Mouse (Mus musculus) liver, embryonic 12.5 days (tissue): Measurements from ENCODE around the gene Ctnna3. TPM values are rescaled to one million over a fixed set of nuclear protein-coding genes. Genes with fewer than 3 reads are reported as not detected.

Source experiments
- ATAC-seq: fragments of 200-750 bp; cut with Nextera tagmentation; 2 replicates; pipeline ENCODE4 v1.8.0; 2017; ENCODE audit warnings: moderate number of reproducible peaks, mild to moderate bottlenecking, moderate library complexity
- H3K27ac ChIP-seq: fragments of 300-500 bp; sonication (generic); 2 replicates; pipeline ENCODE4 v1.5.1; 2016; ENCODE audit warnings: mild to moderate bottlenecking
- H3K27me3 ChIP-seq: fragments of 300-500 bp; sonication (generic); replicated peaks from 2 replicates; pipeline ENCODE4 v1.6.1; 2016; ENCODE audit warnings: mild to moderate bottlenecking, moderate library complexity
- H3K36me3 ChIP-seq: fragments of 300-500 bp; sonication (generic); 2 replicates; pipeline ENCODE4 v1.6.1; 2016; ENCODE audit warnings: mild to moderate bottlenecking, moderate library complexity
- H3K4me1 ChIP-seq: fragments of 300-500 bp; sonication (generic); 2 replicates; pipeline ENCODE4 v1.6.1; 2016
- H3K4me2 ChIP-seq: fragments of 300-500 bp; sonication (generic); 2 replicates; pipeline ENCODE4 v1.6.1; 2016; ENCODE audit warnings: mild to moderate bottlenecking, moderate library complexity
- H3K4me3 ChIP-seq: fragments of 300-500 bp; sonication (generic); 2 replicates; pipeline ENCODE4 v1.5.1; 2016; ENCODE audit warnings: mild to moderate bottlenecking, moderate library complexity
- H3K9ac ChIP-seq: fragments of 300-500 bp; sonication (generic); 2 replicates; pipeline ENCODE4 v1.6.1; 2016; ENCODE audit warnings: mild to moderate bottlenecking, moderate library complexity
- H3K9me3 ChIP-seq: fragments of 300-500 bp; sonication (generic); replicated peaks from 2 replicates; pipeline ENCODE4 v1.6.1; 2016; ENCODE audit warnings: mild to moderate bottlenecking, moderate library complexity
- WGBS: fragments of 180-500 bp; shearing (Covaris S2); methylation state at CpG from one replicate; pipeline ENCODE4 v1.1.7; 2016; ENCODE audit not compliant: insufficient replicate concordance; 5-methylcytosine and 5-hydroxymethylcytosine counted together
- polyA plus RNA-seq: library from polyadenylated mRNA; unstranded; fragments of >200 nt; fragmentation: Nextera tagmentation; extraction: Ambion mirVana; gene quantifications from 2 replicates; pipeline ENCODE4 v1.2.1, GENCODE M21; 2016

Ctnna3 gene
- polyA plus RNA-seq, 1 experiment from 2014 or later = 0.05 TPM

GRCm38 (mm10) chr10:63650307-63650706, 220.4 kb downstream of the Ctnna3 start:
- no peaks in the 10 kb centered on the region for H3K4me1 ChIP-seq
- no peaks in the 10 kb centered on the region for H3K9me3 ChIP-seq
- 75% methylated on average over 3 of the region's 3 CpGs for WGBS
- no peak overlapping the region for H3K27ac ChIP-seq
- H3K27me3 ChIP-seq = no peaks in the 10 kb centered on the region
- no peak for ATAC-seq
- no peak overlapping the region for H3K9ac ChIP-seq
- H3K4me2 ChIP-seq = no peak overlapping the region
- H3K4me3 ChIP-seq = no peak overlapping the region
- H3K36me3 ChIP-seq = no peaks in the 10 kb centered on the region

- Histone ChIP-seq H3K4me1 (no peaks in the 10 kb centered on the region), H3K9me3 (no peaks in the 10 kb centered on the region), H3K27ac (no peak overlapping the region), H3K4me2 (no peak overlapping the region), H3K9ac (no peak overlapping the region), H3K36me3 (no peaks in the 10 kb centered on the region), H3K27me3 (no peaks in the 10 kb centered on the region), H3K4me3 (no peak overlapping the region)
- WGBS = 75% methylated on average over 9 of the region's 9 CpGs
- no peak for ATAC-seq
Observed at GRCm38 (mm10) chr10:63652887-63653286, 223.0 kb downstream of the Ctnna3 start.

DNA sequence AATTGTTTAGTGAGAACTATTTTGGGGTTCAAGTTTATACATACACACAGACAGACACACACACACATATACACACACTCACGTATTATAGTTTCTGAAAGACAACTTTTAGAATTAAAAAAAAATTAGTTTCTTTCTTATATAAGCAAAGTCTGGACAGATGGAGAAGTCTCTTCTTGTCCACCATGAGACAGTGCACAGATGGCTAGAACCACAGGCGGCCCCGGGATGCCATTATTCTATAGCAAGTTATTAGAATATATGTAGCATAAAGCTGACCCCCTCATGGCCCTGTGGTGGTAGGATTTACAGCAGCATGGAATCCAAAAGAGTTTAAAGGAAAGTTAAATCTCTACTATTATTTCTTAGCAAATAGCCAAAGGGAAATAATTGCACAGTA, 223.7 kb downstream of the Ctnna3 start:
- H3K9me3 ChIP-seq = no peaks in the 10 kb centered on the region
- no peaks in the 10 kb centered on the region for H3K36me3 ChIP-seq
- H3K4me3 ChIP-seq = no peak overlapping the region
- H3K4me2 ChIP-seq = no peak overlapping the region
- no peak overlapping the region for H3K27ac ChIP-seq
- 85% methylated on average over 3 of the region's 3 CpGs for WGBS
- H3K27me3 ChIP-seq = no peaks in the 10 kb centered on the region
- no peaks in the 10 kb centered on the region for H3K4me1 ChIP-seq
- no peak overlapping the region for H3K9ac ChIP-seq
- ATAC-seq = no peak

- 75% methylated on average over 5 of the region's 5 CpGs for WGBS
- Histone ChIP-seq H3K36me3 (no peaks in the 10 kb centered on the region), H3K4me1 (no peaks in the 10 kb centered on the region), H3K4me3 (no peak overlapping the region), H3K9ac (no peak overlapping the region), H3K27ac (no peak overlapping the region), H3K4me2 (no peak overlapping the region), H3K9me3 (no peaks in the 10 kb centered on the region), H3K27me3 (no peaks in the 10 kb centered on the region)
- ATAC-seq = no peak
Observed at GRCm38 (mm10) chr10:63654560-63654959, 224.7 kb downstream of the Ctnna3 start.

DNA sequence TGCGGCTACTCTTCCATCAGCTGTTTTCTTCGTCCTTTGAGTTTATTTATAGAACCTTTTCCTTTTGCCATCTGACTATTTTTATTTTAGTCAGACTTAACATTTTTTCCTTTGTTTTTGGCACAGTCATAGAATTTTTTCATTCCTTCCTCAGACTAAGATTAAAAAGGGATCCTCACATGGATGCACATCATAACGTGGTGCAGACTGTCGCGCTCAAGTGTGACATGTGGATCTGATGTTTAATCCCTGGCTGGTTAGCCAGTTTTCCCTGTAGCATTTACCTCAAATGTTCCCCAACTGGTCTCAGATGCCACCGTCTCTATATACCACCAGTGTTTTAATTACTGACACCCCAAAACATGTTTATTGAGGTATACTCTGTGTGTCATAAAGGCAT, 246.4 kb downstream of the Ctnna3 start:
- ATAC-seq = no peak
- Histone ChIP-seq H3K4me1 (no peaks in the 10 kb centered on the region), H3K36me3 (no peaks in the 10 kb centered on the region), H3K27me3 (no peaks in the 10 kb centered on the region), H3K9me3 (no peaks in the 10 kb centered on the region), H3K4me2 (no peak overlapping the region), H3K4me3 (no peak overlapping the region), H3K27ac (no peak overlapping the region), H3K9ac (no peak overlapping the region)
- WGBS = 79% methylated on average over 6 of the region's 6 CpGs

GRCm38 (mm10) chr10:63689233-63689632, 259.3 kb downstream of the Ctnna3 start:
- Histone ChIP-seq H3K9me3 (no peaks in the 10 kb centered on the region), H3K4me2 (no peak overlapping the region), H3K27me3 (no peaks in the 10 kb centered on the region), H3K9ac (no peak overlapping the region), H3K36me3 (no peaks in the 10 kb centered on the region), H3K4me3 (no peak overlapping the region), H3K4me1 (no peaks in the 10 kb centered on the region), H3K27ac (no peak overlapping the region)
- 62% methylated on average over 3 of the region's 3 CpGs for whole genome bisulfite sequencing
- peak; percentile 65 for ATAC-seq

DNA sequence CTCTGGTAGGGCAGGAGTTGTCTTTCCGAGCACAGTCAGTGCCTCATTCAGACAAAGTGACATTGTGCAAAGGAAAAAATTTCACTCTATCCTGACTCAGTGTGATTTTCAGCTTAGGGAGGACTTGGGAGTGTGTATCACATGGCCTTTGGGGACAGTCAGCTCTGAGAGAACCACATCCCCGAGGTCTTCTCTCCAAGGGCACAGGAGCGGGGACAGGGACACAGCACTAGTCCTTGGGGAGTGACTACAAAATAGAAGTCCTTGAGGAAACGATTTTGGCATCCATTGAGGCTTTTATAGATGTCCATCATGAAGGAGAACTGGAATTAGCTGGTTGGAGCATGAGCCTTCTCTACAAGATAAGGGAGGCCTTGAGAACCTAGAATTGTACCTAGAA, 259.8 kb downstream of the Ctnna3 start:
- H3K9me3 ChIP-seq = no peaks in the 10 kb centered on the region
- no peaks in the 10 kb centered on the region for H3K4me1 ChIP-seq
- no peaks in the 10 kb centered on the region for H3K36me3 ChIP-seq
- ATAC-seq = 0 out of 2 replicates have a peak, but pooled peaks have one; percentile 24
- 49% methylated on average over 4 of the region's 4 CpGs for WGBS
- no peak overlapping the region for H3K27ac ChIP-seq
- no peak overlapping the region for H3K4me2 ChIP-seq
- H3K27me3 ChIP-seq = no peaks in the 10 kb centered on the region
- no peak overlapping the region for H3K9ac ChIP-seq
- no peak overlapping the region for H3K4me3 ChIP-seq

GRCm38 (mm10) chr10:63692039-63692438, 262.1 kb downstream of the Ctnna3 start:
- Histone ChIP-seq H3K27ac (no peak overlapping the region), H3K4me2 (no peak overlapping the region), H3K4me3 (no peak overlapping the region), H3K36me3 (no peaks in the 10 kb centered on the region), H3K9me3 (no peaks in the 10 kb centered on the region), H3K27me3 (no peaks in the 10 kb centered on the region), H3K9ac (no peak overlapping the region), H3K4me1 (no peaks in the 10 kb centered on the region)
- no peak for ATAC-seq
- 25% methylated on average over 3 of the region's 3 CpGs for WGBS

GRCm38 (mm10) chr10:63710211-63710610, 280.3 kb downstream of the Ctnna3 start:
- H3K4me3 ChIP-seq = no peak overlapping the region
- no peak overlapping the region for H3K9ac ChIP-seq
- H3K4me2 ChIP-seq = no peak overlapping the region
- no peaks in the 10 kb centered on the region for H3K9me3 ChIP-seq
- H3K27me3 ChIP-seq = no peaks in the 10 kb centered on the region
- H3K36me3 ChIP-seq = no peaks in the 10 kb centered on the region
- ATAC-seq = no peak
- H3K4me1 ChIP-seq = no peaks in the 10 kb centered on the region
- no peak overlapping the region for H3K27ac ChIP-seq
- WGBS = 77% methylated on average over 6 of the region's 6 CpGs

DNA sequence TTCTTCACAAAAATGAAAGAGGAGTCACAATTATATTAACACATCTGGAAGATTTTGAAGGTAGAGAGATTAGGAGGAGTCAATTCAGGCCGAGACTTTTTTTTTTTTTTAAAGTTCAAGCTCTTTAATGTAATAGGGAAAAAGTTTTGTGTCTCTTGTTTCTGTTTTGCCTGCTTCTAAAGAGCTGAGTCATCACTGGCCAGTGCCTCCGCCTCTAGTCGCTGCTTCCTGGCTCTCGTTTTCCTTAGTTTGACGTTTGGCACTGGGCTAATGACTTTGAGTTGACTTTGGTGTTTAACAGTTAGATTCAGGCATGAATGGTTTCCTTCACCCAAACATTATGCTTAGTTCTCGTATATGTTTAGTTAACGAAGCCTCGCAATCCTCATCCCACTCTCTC, 282.6 kb downstream of the Ctnna3 start:
- Histone ChIP-seq H3K36me3 (no peaks in the 10 kb centered on the region), H3K4me1 (no peaks in the 10 kb centered on the region), H3K4me3 (no peak overlapping the region), H3K27me3 (no peaks in the 10 kb centered on the region), H3K4me2 (no peak overlapping the region), H3K9me3 (no peaks in the 10 kb centered on the region), H3K9ac (no peak overlapping the region), H3K27ac (no peak overlapping the region)
- WGBS = 50% methylated on average over 8 of the region's 8 CpGs
- ATAC-seq = no peak

GRCm38 (mm10) chr10:63714151-63714550, 284.3 kb downstream of the Ctnna3 start:
- Histone ChIP-seq H3K9ac (no peak overlapping the region), H3K36me3 (no peaks in the 10 kb centered on the region), H3K27ac (no peak overlapping the region), H3K27me3 (no peaks in the 10 kb centered on the region), H3K4me1 (no peaks in the 10 kb centered on the region), H3K9me3 (no peaks in the 10 kb centered on the region), H3K4me2 (no peak overlapping the region), H3K4me3 (no peak overlapping the region)
- no peak for ATAC-seq
- WGBS = 56% methylated on average over 4 of the region's 4 CpGs

GRCm38 (mm10) chr10:63768871-63769270, 339.0 kb downstream of the Ctnna3 start:
- ATAC-seq = no peak
- no peaks in the 10 kb centered on the region for H3K9me3 ChIP-seq
- H3K36me3 ChIP-seq = no peaks in the 10 kb centered on the region
- no peak overlapping the region for H3K4me2 ChIP-seq
- H3K9ac ChIP-seq = no peak overlapping the region
- no peaks in the 10 kb centered on the region for H3K4me1 ChIP-seq
- 81% methylated on average over 10 of the region's 10 CpGs for WGBS
- H3K4me3 ChIP-seq = no peak overlapping the region
- H3K27me3 ChIP-seq = no peaks in the 10 kb centered on the region
- no peak overlapping the region for H3K27ac ChIP-seq

GRCm38 (mm10) chr10:63771656-63772055, 341.8 kb downstream of the Ctnna3 start:
- H3K9ac ChIP-seq = no peak overlapping the region
- 72% methylated on average over 7 of the region's 7 CpGs for WGBS
- no peaks in the 10 kb centered on the region for H3K4me1 ChIP-seq
- no peak overlapping the region for H3K4me2 ChIP-seq
- no peak overlapping the region for H3K27ac ChIP-seq
- no peaks in the 10 kb centered on the region for H3K27me3 ChIP-seq
- ATAC-seq = no peak
- no peaks in the 10 kb centered on the region for H3K9me3 ChIP-seq
- no peaks in the 10 kb centered on the region for H3K36me3 ChIP-seq
- no peak overlapping the region for H3K4me3 ChIP-seq
